Mouse (Mus musculus) heart, postnatal 0 days (tissue): ENCODE measurements at regions not wholly inside any gene's neighbourhood (a gene's known extent, or its start where the extent isn't known, plus 50 kb on each side); places are given as distances from the start of the nearest gene placed in this dataset.

Experiments used
- CTCF ChIP-seq: IDR thresholded peaks from 2 replicates; pipeline ENCODE4 v1.5.1; 2016; ENCODE audit warnings: antibody characterized with exemption, control low read depth, low read depth
- EP300 ChIP-seq: IDR thresholded peaks from 2 replicates; pipeline ENCODE4 v1.6.1; 2016; ENCODE audit warnings: antibody characterized with exemption, low read depth

DNA sequence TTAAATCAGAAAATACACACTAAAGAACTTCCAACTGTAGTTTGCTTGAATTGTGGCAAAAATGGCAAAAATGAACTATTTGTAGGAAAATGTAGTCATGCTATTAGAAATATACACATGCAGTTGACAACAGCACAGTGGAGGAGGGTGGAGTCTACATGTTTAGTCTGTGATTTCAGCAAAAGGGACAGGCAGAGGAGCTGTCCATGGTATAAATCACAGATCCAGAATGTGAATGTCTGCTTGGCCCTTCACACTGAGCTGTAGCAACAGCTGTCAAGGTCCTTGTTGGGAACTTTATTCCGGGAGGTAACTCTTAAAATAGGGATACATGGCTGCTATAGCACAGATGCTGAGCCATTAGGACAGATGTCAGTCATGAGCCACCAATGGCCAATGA, 107.4 kb upstream of the Krba1 start:
- TF ChIP-seq EP300: no peak
- TF ChIP-seq CTCF: no peak
